Mouse (Mus musculus): ENCODE measurements around the gene Acox3. TPM values are rescaled to one million over a fixed set of nuclear protein-coding genes. Genes with fewer than 3 reads are reported as not detected.

The Acox3 gene
- total and polyA plus RNA-seq, 3 experiments = 56.9 to 62.1 (median 60.7) TPM

DNA sequence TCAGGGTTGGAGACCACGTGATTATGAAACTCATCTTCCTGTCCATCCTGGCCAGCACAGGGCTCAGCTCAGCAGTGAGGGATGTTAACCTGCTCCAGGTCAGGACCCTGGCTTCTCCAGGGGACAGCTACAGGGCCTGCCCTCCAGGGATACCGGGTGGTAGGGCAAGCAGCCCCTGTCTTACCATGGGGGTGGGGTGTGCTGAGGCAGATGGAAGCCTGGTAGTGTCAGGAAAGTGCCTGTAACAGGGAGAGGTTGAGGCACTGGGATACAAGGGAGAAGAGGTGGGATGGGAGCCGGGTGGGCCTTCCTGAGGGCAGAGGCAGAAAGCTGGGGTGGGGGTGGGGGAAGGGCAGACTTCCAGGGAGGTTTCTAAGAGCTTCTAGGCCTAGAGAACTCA lies 69.5 kb downstream of the Acox3 start:
- no peak for DNase-seq

DNA sequence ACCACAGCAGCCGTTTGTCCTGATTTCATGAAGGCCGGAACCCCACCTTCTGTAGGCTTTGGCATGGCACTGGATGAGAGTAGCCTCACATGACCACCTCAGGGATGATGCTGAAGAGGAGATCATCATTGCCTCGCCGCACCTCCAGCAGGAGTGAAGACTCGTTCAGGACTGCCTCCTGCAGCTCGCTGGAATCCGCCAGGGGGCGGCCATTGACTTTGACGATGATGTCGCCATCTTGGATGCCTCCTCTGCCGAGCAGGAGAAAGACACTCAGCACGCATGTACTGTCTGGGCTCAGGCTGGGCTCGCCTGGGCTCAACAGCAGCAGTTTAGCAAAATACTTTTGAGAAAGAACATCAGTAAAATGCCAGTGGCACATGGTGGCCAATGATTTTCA lies 70.0 kb downstream of the Acox3 start:
- no peak for DNase-seq

DNA sequence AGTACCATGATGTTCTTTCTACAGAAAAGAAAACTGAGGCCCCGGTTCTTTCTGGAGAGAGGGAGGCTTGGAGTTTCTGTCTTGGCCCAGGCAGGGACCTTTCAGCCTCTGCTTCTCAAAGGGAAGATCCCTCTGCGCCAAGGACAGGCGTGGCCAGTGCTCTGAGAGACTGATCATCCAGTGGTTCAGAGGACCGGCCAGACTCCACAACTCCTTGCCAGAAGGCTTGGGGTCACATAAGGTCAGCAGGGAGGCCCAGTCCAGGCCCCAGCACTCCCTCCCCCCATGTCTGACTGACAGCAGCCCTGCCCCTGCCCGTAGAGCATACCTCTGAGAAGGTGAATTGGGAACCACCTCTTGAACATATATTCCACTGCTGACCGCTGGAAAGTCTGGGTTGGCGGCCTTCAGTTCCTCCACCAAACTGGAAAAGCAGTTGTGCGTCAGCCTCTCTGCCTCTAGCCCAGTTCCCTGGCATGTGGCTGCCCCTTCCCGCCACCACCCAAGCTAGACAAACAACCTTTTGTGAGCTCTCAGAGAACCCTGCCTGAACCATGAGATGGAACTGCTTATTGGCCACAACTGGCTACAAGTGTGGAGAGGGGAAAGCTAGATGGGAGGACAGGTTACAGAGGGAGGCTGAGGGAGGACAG lies 71.0 kb downstream of the Acox3 start:
- peak; percentile 49 for DNase-seq

DNA sequence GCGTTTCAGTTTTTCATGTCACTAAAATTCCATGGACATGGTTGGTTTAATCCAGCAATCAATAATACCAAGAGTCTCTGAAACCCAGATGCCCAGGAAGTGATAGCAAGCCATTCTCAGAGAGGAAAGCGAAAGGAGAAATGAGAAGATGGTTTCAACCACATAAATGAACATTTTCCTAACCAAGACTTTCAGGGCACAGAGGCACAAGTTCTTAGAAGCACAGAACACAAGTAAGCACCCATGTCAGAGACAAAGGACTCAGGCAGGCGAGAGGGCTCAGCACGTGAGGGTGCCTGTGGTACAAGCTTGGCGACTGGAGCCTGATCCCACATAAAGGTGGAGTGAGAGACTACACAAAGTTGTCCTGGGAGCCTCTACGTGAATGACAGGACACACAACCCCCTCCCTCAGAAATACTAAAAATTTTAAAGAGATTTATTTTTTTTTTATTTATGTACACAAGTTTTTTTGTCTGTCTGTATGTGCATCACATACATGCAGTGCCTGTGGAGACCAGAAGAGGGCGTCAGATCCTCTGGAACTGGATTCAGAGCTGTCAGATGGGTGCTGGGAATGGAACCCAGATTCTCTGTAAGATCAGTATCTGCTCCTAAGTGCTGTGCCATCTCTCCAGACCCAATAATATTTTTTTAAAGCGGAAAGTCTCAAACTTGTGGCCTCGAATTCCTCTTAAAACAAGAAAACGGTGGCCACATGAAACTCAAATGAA lies 73.1 kb downstream of the Acox3 start:
- no peak for DNase-seq

DNA sequence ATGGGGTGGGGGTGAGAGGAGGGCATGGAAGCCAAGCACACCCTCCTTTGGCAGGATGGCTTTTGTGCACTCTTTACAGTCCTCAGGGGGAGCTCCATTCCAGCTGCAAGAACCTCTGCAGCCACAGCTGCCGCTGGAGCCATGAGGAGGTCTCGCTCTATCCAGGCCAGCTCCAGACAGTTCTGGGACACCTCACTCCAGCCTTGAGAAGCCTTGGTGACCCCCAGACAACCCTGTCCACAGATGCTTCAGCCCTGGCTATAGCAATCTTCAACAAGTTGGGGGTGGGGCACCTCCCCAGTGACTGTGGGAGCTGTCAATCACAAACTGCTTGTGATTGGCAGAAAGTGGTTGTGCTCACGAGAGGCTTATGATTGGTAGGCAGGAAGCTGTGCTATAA lies 76.7 kb downstream of the Acox3 start:
- no peak for DNase-seq

DNA sequence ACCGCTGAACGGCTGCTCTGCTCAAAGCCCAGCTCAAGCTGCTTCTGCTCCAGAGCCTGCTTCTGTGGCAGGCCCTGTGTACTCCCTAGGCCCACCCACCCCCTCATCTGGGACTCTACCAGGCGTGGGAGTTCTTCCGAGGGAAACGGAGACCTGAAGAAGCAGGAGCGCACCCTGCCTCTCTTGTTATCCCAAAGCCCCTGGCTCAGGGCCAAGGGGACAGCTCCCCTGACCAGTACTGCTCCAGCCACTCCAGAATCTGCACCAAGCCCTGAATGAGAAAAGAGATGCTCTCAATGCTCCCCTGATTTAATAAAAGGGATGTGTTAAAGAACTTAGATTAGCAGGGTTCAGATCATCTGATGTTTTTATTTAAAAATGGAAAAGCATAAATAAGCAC lies 78.4 kb downstream of the Acox3 start:
- DNase-seq = no peak

DNA sequence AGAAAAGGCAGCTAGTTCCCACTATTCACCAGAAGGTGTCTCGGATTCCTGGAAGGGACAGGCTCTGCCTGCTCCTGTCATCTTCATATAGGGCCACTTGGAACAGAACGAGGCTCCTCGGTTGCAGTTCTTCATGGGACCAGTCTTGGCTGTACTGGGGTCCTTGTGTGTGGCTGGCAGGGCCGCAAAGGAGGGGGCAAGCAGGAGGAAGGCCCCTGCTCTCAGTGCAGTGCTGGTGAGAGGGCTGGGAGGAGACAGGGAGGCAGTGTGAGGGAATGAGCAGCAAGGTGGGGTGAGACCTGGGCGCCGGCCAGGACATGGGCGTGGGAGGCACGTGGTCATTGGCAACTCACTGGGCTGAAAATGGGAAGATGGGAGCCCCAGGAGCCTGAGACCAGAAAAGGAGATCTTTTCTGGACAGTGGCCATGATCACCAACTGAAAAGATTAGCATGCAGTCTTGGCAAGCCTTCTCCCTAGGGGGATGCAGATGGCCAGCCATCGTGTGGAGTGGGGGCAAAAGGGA lies 79.2 kb downstream of the Acox3 start:
- no peak for DNase-seq

Other genes with a start within 250 kb of the Acox3 start
- gene Hmx1, start 193.9 kb upstream of the Acox3 start, total RNA-seq (2021) = not detected
- gene Hmx1, start 193.9 kb upstream of the Acox3 start, polyA plus RNA-seq (2012; rRNA removed) = 0.67 TPM in 1 of 2 replicates, not detected in the other
- gene Cpz, start 57.3 kb upstream of the Acox3 start, total RNA-seq (2021) = under 1 TPM; 0.45 to 0.72 TPM
- 5.5 and 5.7 TPM in 2 replicates for gene Cpz, start 57.3 kb upstream of the Acox3 start, polyA plus RNA-seq (2012; rRNA removed)
- 1 to 10 TPM; 4.0 to 6.8 TPM for gene Trmt44, start 8.0 kb upstream of the Acox3 start, total RNA-seq (2021)
- gene Trmt44, start 8.0 kb upstream of the Acox3 start, polyA plus RNA-seq (2012; rRNA removed) = 4.1 and 5.4 TPM in 2 replicates
- 10 to 100 TPM; 23.8 to 58.0 TPM for gene Htra3, start 96.7 kb downstream of the Acox3 start, total RNA-seq (2021)
- 162 and 311 TPM in 2 replicates for gene Htra3, start 96.7 kb downstream of the Acox3 start, polyA plus RNA-seq (2012; rRNA removed)
- gene Sh3tc1, start 156.9 kb downstream of the Acox3 start, total RNA-seq (2021) = 10 to 100 TPM; 22.2 to 25.8 TPM
- gene Sh3tc1, start 156.9 kb downstream of the Acox3 start, polyA plus RNA-seq (2012; rRNA removed) = 27.7 and 28.0 TPM in 2 replicates
- 10 to 100 TPM in 1 of 2 experiments, 1 to 10 TPM in 1; 9.5 to 10.1 TPM for gene Ablim2, start 174.8 kb downstream of the Acox3 start, total RNA-seq (2021)
- 34.8 and 38.2 TPM in 2 replicates for gene Ablim2, start 174.8 kb downstream of the Acox3 start, polyA plus RNA-seq (2012; rRNA removed)

All from adrenal gland, adult 2 months (tissue).